Mouse (Mus musculus) frontal cortex, postnatal 14 days (tissue): ENCODE data around the gene Fbxl18.

Experiments
- DNase-seq, 2 experiments: peaks; one replicate each; pipeline ENCODE4 v3.0.0; 2022; ENCODE audit warnings: low spot score in 2 of 2

The Fbxl18 gene

GRCm38 (mm10) chr5:142823096-142824062 is 71.8 kb downstream of the Fbxl18 start:
- peak; percentile 57 to 67 for DNase-seq

GRCm38 (mm10) chr5:142822286-142823095 is 72.7 kb downstream of the Fbxl18 start:
- DNase-seq = no peak

- no peak for DNase-seq
Observed at GRCm38 (mm10) chr5:142821974-142822285, 73.3 kb downstream of the Fbxl18 start.

- DNase-seq = peak; percentile 67 to 73
Observed at GRCm38 (mm10) chr5:142821266-142821973, 73.8 kb downstream of the Fbxl18 start.

- peak; percentile 62 to 66 for DNase-seq
Observed at GRCm38 (mm10) chr5:142820276-142821265, 74.7 kb downstream of the Fbxl18 start.

GRCm38 (mm10) chr5:142819385-142820275 is 75.6 kb downstream of the Fbxl18 start:
- DNase-seq = peak; percentile 72 to 76

GRCm38 (mm10) chr5:142818435-142819360 is 76.5 kb downstream of the Fbxl18 start:
- DNase-seq = no peak

- peak; percentile 98 to 99 for DNase-seq
Observed at GRCm38 (mm10) chr5:142817524-142818434, 77.4 kb downstream of the Fbxl18 start, which contains the start of gene Tnrc18. Gene Tnrc18, minus strand, starts transcription at chr5:142817662.
